Mouse (Mus musculus) heart, embryonic 13.5 days (tissue): Measurements from ENCODE around the gene Syn3. TPM values are rescaled to one million over a fixed set of nuclear protein-coding genes. Genes with fewer than 3 reads are reported as not detected.

ENCODE experiments used
- ATAC-seq: fragments of 200-750 bp; cut with Nextera tagmentation; 2 replicates; pipeline ENCODE4 v1.8.0; 2017; ENCODE audit warnings: moderate TSS enrichment; ENCODE audit not compliant: insufficient number of reproducible peaks, low FRiP score, low TSS enrichment; ENCODE audit errors: extremely low read depth
- H3K27ac ChIP-seq: fragments of 300-500 bp; sonication (generic); replicated peaks from 2 replicates; pipeline ENCODE4 v1.5.1; 2015; ENCODE audit warnings: moderate library complexity, mild to moderate bottlenecking, inconsistent platforms
- H3K27me3 ChIP-seq: fragments of 300-500 bp; sonication (generic); replicated peaks from 2 replicates; pipeline ENCODE4 v1.6.1; 2015; ENCODE audit warnings: mild to moderate bottlenecking, inconsistent platforms
- H3K36me3 ChIP-seq: fragments of 300-500 bp; sonication (generic); 2 replicates; pipeline ENCODE4 v1.6.1; 2015; ENCODE audit warnings: mild to moderate bottlenecking, inconsistent platforms
- H3K4me1 ChIP-seq: fragments of 300-500 bp; sonication (generic); 2 replicates; pipeline ENCODE4 v1.6.1; 2015; ENCODE audit warnings: inconsistent platforms
- H3K4me2 ChIP-seq: fragments of 300-500 bp; sonication (generic); 2 replicates; pipeline ENCODE4 v1.6.1; 2015; ENCODE audit warnings: inconsistent platforms, mild to moderate bottlenecking, moderate library complexity
- H3K4me3 ChIP-seq: fragments of 300-500 bp; sonication (generic); 2 replicates; pipeline ENCODE4 v1.5.1; 2015; ENCODE audit warnings: moderate library complexity, mild to moderate bottlenecking, inconsistent platforms
- H3K9ac ChIP-seq: fragments of 300-500 bp; sonication (generic); 2 replicates; pipeline ENCODE4 v1.6.1; 2015; ENCODE audit warnings: inconsistent platforms, mild to moderate bottlenecking, moderate library complexity
- H3K9me3 ChIP-seq: fragments of 300-500 bp; sonication (generic); 2 replicates; pipeline ENCODE4 v1.6.1; 2016; ENCODE audit warnings: inconsistent platforms
- WGBS: fragments of 180-500 bp; shearing (Covaris S2); methylation state at CpG from one replicate; pipeline ENCODE4 v1.1.7; 2015; ENCODE audit warnings: mixed read lengths; 5-methylcytosine and 5-hydroxymethylcytosine counted together
- polyA plus RNA-seq: library from polyadenylated mRNA; unstranded; fragments of >200 nt; fragmentation: Nextera tagmentation; extraction: Ambion mirVana; gene quantifications from 2 replicates; pipeline ENCODE4 v1.2.1, GENCODE M21; 2015

Gene Syn3
- polyA plus RNA-seq, 1 experiment from 2014 or later, result 1.5 TPM

DNA sequence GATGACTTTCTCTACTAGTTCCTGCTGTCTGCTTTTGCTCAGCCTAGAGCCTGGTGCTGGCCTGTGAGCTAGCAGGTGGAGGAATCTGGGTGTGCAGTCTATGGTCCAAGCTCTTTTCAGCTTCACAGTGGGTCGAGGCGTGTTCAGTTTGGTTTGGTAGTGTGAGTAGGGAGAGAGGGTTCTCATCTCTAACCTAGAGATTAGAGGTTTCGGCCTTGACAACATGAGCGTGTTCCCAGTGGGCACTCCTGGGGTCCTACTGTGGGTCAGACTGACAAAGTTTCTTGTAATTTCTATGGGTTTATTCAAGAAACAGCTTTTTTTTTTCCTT lies 196.4 kb downstream of the Syn3 start:
- Histone ChIP-seq H3K9ac (peak overlapping the region; percentile 91), H3K36me3 (peaks cover 31% of the 10 kb centered on the region), H3K4me1 (peaks cover 41% of the 10 kb centered on the region), H3K4me3 (peak overlapping the region; percentile 86), H3K27me3 (peaks cover 6% of the 10 kb centered on the region; the same call in 1 of the 2 replicates), H3K4me2 (peak overlapping the region; percentile 93), H3K27ac (peak overlapping the region; percentile 86), H3K9me3 (no peaks in the 10 kb centered on the region)
- no peak for ATAC-seq
- WGBS, result 29% methylated on average over 4 of the region's 4 CpGs

GRCm38 (mm10) chr10:86301593-86302317 lies 196.9 kb downstream of the Syn3 start:
- no peaks in the 10 kb centered on the region for H3K9me3 ChIP-seq
- H3K4me3 ChIP-seq, result peak overlapping the region; percentile 86
- peaks cover 41% of the 10 kb centered on the region for H3K4me1 ChIP-seq
- H3K4me2 ChIP-seq, result peak overlapping the region; percentile 93
- peak overlapping the region; percentile 86 for H3K27ac ChIP-seq
- H3K36me3 ChIP-seq, result peaks cover 25% of the 10 kb centered on the region
- no peak for ATAC-seq
- H3K27me3 ChIP-seq, result peaks cover 10% of the 10 kb centered on the region; the same call in 1 of the 2 replicates
- 8% methylated on average over 4 of the region's 4 CpGs for WGBS
- H3K9ac ChIP-seq, result peak overlapping the region; percentile 91

GRCm38 (mm10) chr10:86301117-86301490 lies 197.6 kb downstream of the Syn3 start:
- no peaks in the 10 kb centered on the region for H3K9me3 ChIP-seq
- peak overlapping the region; percentile 91 for H3K9ac ChIP-seq
- H3K27me3 ChIP-seq, result peaks cover 15% of the 10 kb centered on the region; the same call in 1 of the 2 replicates
- H3K4me2 ChIP-seq, result peak overlapping the region; percentile 93
- WGBS, result under 1% methylated on average over 10 of the region's 10 CpGs
- H3K4me1 ChIP-seq, result peaks cover 41% of the 10 kb centered on the region
- ATAC-seq, result no peak
- peak overlapping the region; percentile 86 for H3K4me3 ChIP-seq
- peaks cover 19% of the 10 kb centered on the region for H3K36me3 ChIP-seq
- H3K27ac ChIP-seq, result peak overlapping the region; percentile 86

DNA sequence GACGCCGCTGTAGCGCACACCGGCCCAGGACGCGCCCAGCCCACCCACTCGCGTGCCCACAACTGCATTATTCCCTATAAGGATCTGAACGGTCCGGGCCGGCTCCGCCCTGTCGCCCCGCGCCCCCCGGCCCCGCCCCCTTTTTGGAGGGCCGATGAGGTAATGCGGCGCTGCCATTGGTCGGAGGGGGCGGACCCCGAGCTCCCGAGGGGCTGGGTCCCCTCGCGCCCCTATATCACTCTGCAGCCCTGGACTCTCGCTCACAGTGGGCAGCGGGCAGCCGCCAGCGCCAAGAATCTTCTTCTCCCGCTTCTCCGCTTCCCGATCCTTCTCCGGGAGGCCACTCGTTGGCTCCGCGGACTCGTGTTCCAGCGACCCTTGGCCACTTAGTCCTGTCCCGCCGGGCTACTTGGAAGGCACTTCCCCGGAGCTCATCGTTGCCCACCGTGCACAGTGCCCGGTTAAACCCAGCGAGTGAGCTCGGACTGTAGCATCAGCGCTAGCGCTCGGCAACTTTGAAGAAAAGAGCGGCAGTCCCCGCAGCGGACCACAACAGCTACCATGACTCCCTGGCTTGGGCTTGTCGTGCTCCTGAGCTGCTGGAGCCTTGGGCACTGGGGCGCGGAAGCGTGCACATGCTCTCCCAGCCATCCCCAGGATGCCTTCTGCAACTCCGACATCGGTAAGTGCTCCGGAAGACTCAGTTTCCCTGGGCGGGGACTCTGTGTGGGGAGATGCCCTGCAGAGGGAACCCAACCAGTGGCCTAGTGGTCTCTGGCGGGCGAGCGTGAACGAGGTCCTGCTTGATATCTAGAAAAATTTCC lies 198.2 kb downstream of the Syn3 start, which contains the start of gene Timp3:
Timp3 (plus strand) TSS at position 80 of the 824 bp plus-strand sequence.
- ATAC-seq, result peak; percentile 81
- H3K4me1 ChIP-seq, result peaks cover 47% of the 10 kb centered on the region
- peaks cover 20% of the 10 kb centered on the region; the same call in 1 of the 2 replicates for H3K27me3 ChIP-seq
- peak within 1 kb of the TSS; percentile 86 for H3K27ac ChIP-seq
- WGBS, result under 1% methylated on average over 64 of the region's 65 CpGs
- H3K9ac ChIP-seq, result peak within 1 kb of the TSS; percentile 91
- peak within 1 kb of the TSS; percentile 86 for H3K4me3 ChIP-seq
- H3K36me3 ChIP-seq, result peaks cover 13% of the 10 kb centered on the region
- H3K9me3 ChIP-seq, result no peaks in the 10 kb centered on the region
- H3K4me2 ChIP-seq, result peak within 1 kb of the TSS; percentile 93

GRCm38 (mm10) chr10:86299795-86300194 lies 198.9 kb downstream of the Syn3 start:
- peaks cover 27% of the 10 kb centered on the region for H3K27me3 ChIP-seq
- no peak for ATAC-seq
- H3K27ac ChIP-seq, result peak overlapping the region; percentile 54

DNA sequence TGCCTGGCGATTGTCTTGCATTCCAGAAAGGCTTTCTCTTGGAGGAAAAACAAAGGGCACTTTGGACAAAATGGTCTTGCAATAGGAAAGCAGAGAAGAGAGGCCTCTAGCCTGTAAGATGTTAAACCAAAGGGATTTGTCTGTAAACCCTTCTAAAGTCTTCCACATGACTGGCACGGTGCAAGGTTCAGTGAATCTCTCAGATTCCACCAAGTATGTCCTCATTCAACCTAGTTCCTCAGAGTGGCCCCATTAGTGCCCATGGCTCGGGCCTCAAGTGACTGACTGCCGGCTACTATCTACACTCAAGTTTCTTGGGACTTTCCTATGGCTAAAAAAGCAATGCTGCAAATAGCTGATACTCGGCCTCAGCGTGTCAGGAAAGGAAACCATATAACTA lies 200.4 kb downstream of the Syn3 start:
- Histone ChIP-seq H3K36me3 (no peaks in the 10 kb centered on the region), H3K27ac (no peak overlapping the region), H3K4me3 (no peak overlapping the region), H3K9me3 (no peaks in the 10 kb centered on the region), H3K9ac (no peak overlapping the region), H3K4me1 (peaks cover 33% of the 10 kb centered on the region), H3K4me2 (no peak overlapping the region), H3K27me3 (peaks cover 41% of the 10 kb centered on the region)
- ATAC-seq, result no peak
- WGBS, result 66% methylated on average over 6 of the region's 6 CpGs

More at GRCm38 (mm10) chr10:86299795-86300194, 198.9 kb downstream of the Syn3 start:
- Histone ChIP-seq H3K4me1 (peaks cover 48% of the 10 kb centered on the region), H3K36me3 (peaks cover 9% of the 10 kb centered on the region), H3K4me2 (peak overlapping the region; percentile 93), H3K9me3 (no peaks in the 10 kb centered on the region), H3K4me3 (peak overlapping the region; percentile 86), H3K9ac (peak overlapping the region; percentile 91)
- 33% methylated on average over 6 of the region's 6 CpGs for WGBS

GRCm38 (mm10) chr10:86297307-86297706 lies 201.4 kb downstream of the Syn3 start:
- H3K4me1 ChIP-seq, result peaks cover 26% of the 10 kb centered on the region

GRCm38 (mm10) chr10:86296111-86296510 lies 202.6 kb downstream of the Syn3 start:
- H3K27ac ChIP-seq, result no peak overlapping the region
- H3K4me2 ChIP-seq, result peak overlapping the region; percentile 71
- ATAC-seq, result no peak
- H3K4me1 ChIP-seq, result peaks cover 16% of the 10 kb centered on the region
- H3K36me3 ChIP-seq, result no peaks in the 10 kb centered on the region
- peak overlapping the region; percentile 39 for H3K4me3 ChIP-seq
- whole genome bisulfite sequencing, result 3% methylated on average over 14 of the region's 14 CpGs
- peak overlapping the region; percentile 77 for H3K9ac ChIP-seq
- peaks cover 41% of the 10 kb centered on the region for H3K27me3 ChIP-seq
- H3K9me3 ChIP-seq, result no peaks in the 10 kb centered on the region

More at GRCm38 (mm10) chr10:86297307-86297706, 201.4 kb downstream of the Syn3 start:
- 76% methylated on average over 2 of the region's 2 CpGs for WGBS
- no peaks in the 10 kb centered on the region for H3K9me3 ChIP-seq
- no peak overlapping the region for H3K4me2 ChIP-seq
- H3K4me3 ChIP-seq, result no peak overlapping the region
- no peak for ATAC-seq
- H3K9ac ChIP-seq, result no peak overlapping the region
- peaks cover 41% of the 10 kb centered on the region for H3K27me3 ChIP-seq
- H3K27ac ChIP-seq, result no peak overlapping the region
- H3K36me3 ChIP-seq, result no peaks in the 10 kb centered on the region

DNA sequence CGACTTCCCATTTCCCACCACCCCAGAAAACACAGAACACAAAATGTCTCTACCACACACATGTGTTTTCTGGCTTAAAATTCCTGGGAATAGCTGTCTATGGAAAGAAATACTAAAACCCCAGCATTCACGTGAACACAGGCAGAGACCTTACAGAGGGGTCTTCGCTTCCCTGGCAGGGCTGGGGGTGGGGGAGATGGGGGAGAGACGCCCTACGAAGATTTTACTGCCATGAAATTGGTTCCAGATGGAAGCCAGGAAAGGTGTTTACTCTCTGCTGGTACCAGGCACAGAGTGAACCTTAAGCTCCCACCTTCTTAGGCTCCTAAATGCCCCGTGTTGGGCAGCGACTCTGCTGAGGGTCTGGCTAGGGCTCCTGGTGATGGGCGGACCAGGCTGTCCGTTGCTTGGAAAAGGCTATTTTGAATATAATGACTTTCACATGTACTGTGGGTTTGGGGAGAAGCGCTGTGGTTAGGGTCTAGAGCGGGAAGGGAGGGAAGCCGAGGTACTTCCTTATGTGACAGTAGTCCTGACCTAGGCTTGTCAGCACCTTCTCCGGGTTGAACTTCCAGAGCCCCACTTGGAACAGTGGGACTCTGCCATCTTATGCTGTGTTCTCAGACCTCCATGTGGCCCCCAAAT lies 203.1 kb downstream of the Syn3 start:
- H3K4me3 ChIP-seq, result peak overlapping the region; percentile 39
- peak overlapping the region; percentile 77 for H3K9ac ChIP-seq
- ATAC-seq, result no peak
- WGBS, result 22% methylated on average over 13 of the region's 13 CpGs
- H3K4me1 ChIP-seq, result peaks cover 16% of the 10 kb centered on the region
- no peaks in the 10 kb centered on the region for H3K36me3 ChIP-seq
- H3K27me3 ChIP-seq, result peaks cover 41% of the 10 kb centered on the region
- peak overlapping the region; percentile 71 for H3K4me2 ChIP-seq
- no peaks in the 10 kb centered on the region for H3K9me3 ChIP-seq
- no peak overlapping the region for H3K27ac ChIP-seq

DNA sequence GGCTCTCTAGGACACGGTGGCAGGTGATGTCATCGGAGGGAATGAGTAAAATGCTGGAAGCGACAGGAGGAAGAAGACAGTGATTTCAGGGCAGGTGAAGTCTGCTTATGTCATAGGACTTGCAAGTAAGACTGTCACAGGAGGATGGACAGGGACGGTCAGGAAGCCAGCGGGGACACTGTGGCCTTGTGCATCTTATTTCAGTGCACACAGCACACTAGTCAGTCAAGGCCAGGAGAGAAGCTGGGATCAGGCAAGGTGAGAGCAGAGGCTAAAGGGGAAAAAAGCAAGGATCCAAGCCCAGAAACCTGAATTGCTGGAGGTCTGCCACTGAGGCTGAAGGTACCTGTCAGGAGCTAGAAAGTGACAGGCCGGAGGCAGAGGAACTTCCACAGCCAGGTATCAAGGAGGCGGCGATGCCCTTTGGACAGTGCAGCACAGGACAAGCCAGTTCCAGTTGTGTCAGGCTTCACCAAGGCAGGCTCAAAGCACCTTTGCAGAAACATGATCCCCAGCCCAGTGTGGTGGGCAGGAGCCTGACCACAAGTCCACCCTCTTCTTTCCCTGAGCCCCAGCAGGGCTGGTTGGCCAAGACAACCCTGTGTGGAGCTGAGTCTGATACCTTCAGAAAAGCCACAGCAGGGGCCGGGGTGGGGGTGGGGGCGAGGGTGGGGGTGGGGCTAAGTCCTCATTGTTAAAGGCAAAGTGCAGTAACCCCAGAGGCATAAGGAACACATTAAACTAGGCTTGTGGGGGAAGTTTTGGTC lies 203.9 kb downstream of the Syn3 start:
- Histone ChIP-seq H3K9me3 (no peaks in the 10 kb centered on the region), H3K4me2 (no peak overlapping the region), H3K36me3 (no peaks in the 10 kb centered on the region), H3K4me1 (peaks cover 11% of the 10 kb centered on the region; the same call in 1 of the 2 replicates), H3K27ac (no peak overlapping the region), H3K4me3 (no peak overlapping the region), H3K9ac (no peak overlapping the region), H3K27me3 (peaks cover 41% of the 10 kb centered on the region)
- 65% methylated on average over 10 of the region's 10 CpGs for WGBS
- no peak for ATAC-seq
